Mouse (Mus musculus) kidney, adult 2 months (tissue): ENCODE data around the gene Tenm4. TPM values are rescaled to one million over a fixed set of nuclear protein-coding genes. Genes with fewer than 3 reads are reported as not detected.

Experiments
- DNase-seq: peaks from one replicate; pipeline ENCODE4 v3.0.0; 2021
- H3K27ac ChIP-seq: fragments of 200-500 bp; 2 replicates; pipeline ENCODE4 v1.5.1; 2012; ENCODE audit warnings: low read depth, low read length, control low read depth, inconsistent platforms; ENCODE audit not compliant: insufficient read depth
- H3K27me3 ChIP-seq: fragments of 200-500 bp; replicated peaks from 2 replicates; pipeline ENCODE4 v1.6.1; 2012; ENCODE audit warnings: mild to moderate bottlenecking, moderate library complexity, low read length, inconsistent platforms; ENCODE audit not compliant: control insufficient read depth, insufficient read depth
- H3K36me3 ChIP-seq: fragments of 200-500 bp; 2 replicates; pipeline ENCODE4 v1.6.1; 2012; ENCODE audit warnings: mild to moderate bottlenecking, moderate library complexity, low read length, inconsistent platforms; ENCODE audit not compliant: control insufficient read depth, insufficient read depth
- H3K4me1 ChIP-seq: fragments of 200-500 bp; 2 replicates; pipeline ENCODE4 v1.6.1; 2011; ENCODE audit warnings: low read length; ENCODE audit not compliant: control insufficient read depth, insufficient read depth
- H3K4me3 ChIP-seq: fragments of 200-500 bp; 2 replicates; pipeline ENCODE4 v1.5.1; 2011; ENCODE audit warnings: mild to moderate bottlenecking, low read depth, low read length, control low read depth; ENCODE audit not compliant: insufficient read depth
- CTCF ChIP-seq: fragments of 200-500 bp; conservative IDR thresholded peaks from 2 replicates; pipeline ENCODE4 v1.5.1; 2011; ENCODE audit warnings: low read depth, mild to moderate bottlenecking, control low read depth, low read length, moderate library complexity, mixed read lengths; ENCODE audit not compliant: insufficient read depth, insufficient read length
- POLR2A ChIP-seq: fragments of 200-500 bp; IDR thresholded peaks from one replicate; pipeline ENCODE4 v1.6.1; 2011; ENCODE audit warnings: low read depth, low read length, control low read depth
- WGBS: fragments of 180-500 bp; shearing (Covaris S2); methylation state at CpG from one replicate; pipeline ENCODE4 v1.1.7; 2018; 5-methylcytosine and 5-hydroxymethylcytosine counted together
- polyA plus RNA-seq: library from polyadenylated mRNA; depleted of rRNA; stranded (reverse); fragments of >200 nt; gene quantifications from 2 replicates; pipeline ENCODE4 v1.2.3, GENCODE M21; 2012

The Tenm4 gene
- polyA plus RNA-seq, 1 experiment = 3.3 TPM

GRCm38 (mm10) chr7:96773585-96774225 lies 602.7 kb downstream of the Tenm4 start:
- Histone ChIP-seq H3K4me3 (no peak overlapping the region), H3K4me1 (no peaks in the 10 kb centered on the region), H3K36me3 (no peaks in the 10 kb centered on the region), H3K27ac (no peak overlapping the region), H3K27me3 (no peaks in the 10 kb centered on the region)
- DNase-seq = no peak
- TF ChIP-seq CTCF (no peak), POLR2A (no peak)
- WGBS = 92% methylated on average over 17 of the region's 17 CpGs

- Histone ChIP-seq H3K4me1 (no peaks in the 10 kb centered on the region), H3K27me3 (no peaks in the 10 kb centered on the region), H3K4me3 (no peak overlapping the region), H3K27ac (no peak overlapping the region), H3K36me3 (no peaks in the 10 kb centered on the region)
- no peak for TF ChIP-seq POLR2A
- no peak for TF ChIP-seq CTCF
- no peak for DNase-seq
- 11% methylated on average over 6 of the region's 6 CpGs for WGBS
Measured at GRCm38 (mm10) chr7:96775080-96775486, 604.0 kb downstream of the Tenm4 start.

GRCm38 (mm10) chr7:96777938-96778600 lies 607.0 kb downstream of the Tenm4 start:
- TF ChIP-seq POLR2A = no peak
- TF ChIP-seq CTCF = no peak
- Histone ChIP-seq H3K36me3 (no peaks in the 10 kb centered on the region), H3K4me3 (no peak overlapping the region), H3K4me1 (no peaks in the 10 kb centered on the region), H3K27ac (no peak overlapping the region), H3K27me3 (no peaks in the 10 kb centered on the region)
- DNase-seq = no peak
- WGBS = 75% methylated on average over 8 of the region's 8 CpGs

- Histone ChIP-seq H3K36me3 (no peaks in the 10 kb centered on the region), H3K27ac (no peak overlapping the region), H3K27me3 (no peaks in the 10 kb centered on the region), H3K4me1 (no peaks in the 10 kb centered on the region), H3K4me3 (no peak overlapping the region)
- DNase-seq = peak; percentile 21
- TF ChIP-seq POLR2A = no peak
- TF ChIP-seq CTCF = peak; percentile 49
- 82% methylated on average over 3 of the region's 3 CpGs for WGBS
Measured at GRCm38 (mm10) chr7:96778601-96778969, 607.5 kb downstream of the Tenm4 start.

- Histone ChIP-seq H3K4me3 (no peak overlapping the region), H3K4me1 (no peaks in the 10 kb centered on the region), H3K36me3 (no peaks in the 10 kb centered on the region), H3K27me3 (no peaks in the 10 kb centered on the region), H3K27ac (no peak overlapping the region)
- DNase-seq = no peak
- TF ChIP-seq POLR2A = no peak
- no peak for TF ChIP-seq CTCF
- 83% methylated on average over 1 of the region's 1 CpGs for WGBS
Measured at GRCm38 (mm10) chr7:96780556-96780955, 609.5 kb downstream of the Tenm4 start.

- 82% methylated on average over 6 of the region's 6 CpGs for WGBS
- Histone ChIP-seq H3K36me3 (no peaks in the 10 kb centered on the region), H3K27me3 (no peaks in the 10 kb centered on the region), H3K4me3 (no peak overlapping the region), H3K27ac (no peak overlapping the region), H3K4me1 (no peaks in the 10 kb centered on the region)
- TF ChIP-seq POLR2A = no peak
- TF ChIP-seq CTCF = no peak
- DNase-seq = no peak
Measured at GRCm38 (mm10) chr7:96781068-96781467, 610.0 kb downstream of the Tenm4 start.

GRCm38 (mm10) chr7:96782686-96783085 lies 611.6 kb downstream of the Tenm4 start:
- Histone ChIP-seq H3K4me3 (no peak overlapping the region), H3K4me1 (no peaks in the 10 kb centered on the region), H3K36me3 (no peaks in the 10 kb centered on the region), H3K27ac (no peak overlapping the region), H3K27me3 (no peaks in the 10 kb centered on the region)
- WGBS = 91% methylated on average over 4 of the region's 4 CpGs
- DNase-seq = no peak
- no peak for TF ChIP-seq POLR2A
- no peak for TF ChIP-seq CTCF
